Comparison of ENCODE assay signal across 32 mouse cellular contexts in the genomic region with DNA sequence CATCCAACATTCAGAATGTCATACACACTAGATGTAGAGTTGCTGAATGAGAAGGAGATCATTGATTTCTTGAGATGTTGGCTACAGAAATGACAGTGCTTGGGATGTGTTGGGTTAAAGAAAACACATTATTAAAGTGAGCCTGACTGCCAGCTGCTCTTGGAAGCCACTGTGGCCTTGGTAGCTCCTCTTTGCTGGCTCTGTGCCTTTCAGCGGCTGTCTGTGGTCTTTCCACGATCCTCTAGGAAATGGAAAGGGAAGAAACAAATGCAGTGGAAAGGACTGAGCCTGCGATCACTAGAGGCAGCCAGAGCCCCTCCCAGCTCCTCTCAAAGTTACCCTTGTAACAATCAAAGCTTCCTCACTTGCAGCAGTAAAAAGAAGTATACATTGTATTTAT. TPM values are rescaled to one million over a fixed set of nuclear protein-coding genes. Genes with fewer than 3 reads are reported as not detected.
A peak's percentile ranks its signal among the peaks of the same experiment; 100 is the strongest.
DNase-seq lines count a peak whose midpoint lies in the region; ATAC-seq and TF ChIP-seq lines count a peak whose summit lies in the region.
"Had no signal": no experiment of that assay in that cellular context is flagged by ENCODE, and none has a peak within 500 bp of the region (broad histone marks: within the 10 kb centered on the region; RNA-seq: fewer than 3 reads in every experiment).

No protein-coding gene starts in this region.

- peak overlapping the region; percentile 31; the same call in 1 of the 2 replicates for H3K27ac ChIP-seq in forebrain, embryonic 11.5 days (ENCODE audit: low read depth, low read length)
- H3K27ac ChIP-seq in forebrain, postnatal 0 days (ENCODE audit: low read depth, low read length) = no peak overlapping the region
- peak overlapping the region; percentile 94 for H3K27ac ChIP-seq in midbrain, embryonic 10.5 days (replicated peaks)
- no peak overlapping the region for H3K27ac ChIP-seq in midbrain, embryonic 16.5 days (ENCODE audit: low read length)
- 0 out of 2 replicates have a peak overlapping the region, but pooled peaks have one; percentile 24 for H3K27ac ChIP-seq in forebrain, embryonic 14.5 days (ENCODE audit: low read depth, low read length)
- H3K27ac ChIP-seq: gastrocnemius, adult 2 months; hindbrain, embryonic 14.5 days; kidney, embryonic 15.5 days; layer of hippocampus, adult 2 months; liver, embryonic 12.5 days had no signal

- H3K9me3 ChIP-seq in forebrain, embryonic 11.5 days (ENCODE audit: control insufficient read depth, low read length) = no peaks in the 10 kb centered on the region
- no peaks in the 10 kb centered on the region for H3K9me3 ChIP-seq in forebrain, postnatal 0 days (ENCODE audit: low read length)
- no peaks in the 10 kb centered on the region for H3K9me3 ChIP-seq in midbrain, embryonic 10.5 days (replicated peaks)
- no peaks in the 10 kb centered on the region for H3K9me3 ChIP-seq in midbrain, embryonic 16.5 days (replicated peaks; ENCODE audit: control insufficient read depth, low read length, poor library complexity, severe bottlenecking)
- H3K9me3 ChIP-seq in forebrain, embryonic 14.5 days (replicated peaks; ENCODE audit: control insufficient read depth, low read length) = no peaks in the 10 kb centered on the region
- H3K9me3 ChIP-seq: G1E; kidney, embryonic 15.5 days; liver, embryonic 12.5 days had no signal

- DNase-seq in adrenal gland, adult 2 months = peak; percentile 44
- no peak for DNase-seq in adrenal gland, adult 18-20 months (ENCODE audit: low spot score in 2 of 2)
- no peak for DNase-seq in forebrain, embryonic 11.5 days (ENCODE audit: low spot score)
- DNase-seq in forebrain, postnatal 0 days = no peak
- no peak for DNase-seq in midbrain, embryonic 10.5 days (ENCODE audit: low spot score)
- DNase-seq in forebrain, embryonic 14.5 days (ENCODE audit: low spot score) = peak; percentile 43
- DNase-seq: cerebellum, adult 8-10 months; cerebellum, postnatal 36 days; gastrocnemius, adult 2 months; gastrocnemius, postnatal 36 days; heart, adult 18-20 months; heart, postnatal 36 days; kidney, adult 18-20 months; kidney, postnatal 36 days; liver, postnatal 0 days; lung, postnatal 4 days; right cerebral cortex, postnatal 14 days; thymus, postnatal 4 days had no signal

- peaks cover 20% of the 10 kb centered on the region for H3K4me1 ChIP-seq in forebrain, embryonic 11.5 days (replicated peaks; ENCODE audit: control insufficient read depth, insufficient read depth, low read length)
- peaks cover 6% of the 10 kb centered on the region for H3K4me1 ChIP-seq in forebrain, postnatal 0 days (ENCODE audit: insufficient read depth)
- H3K4me1 ChIP-seq in midbrain, embryonic 10.5 days = peaks cover 63% of the 10 kb centered on the region
- H3K4me1 ChIP-seq in midbrain, embryonic 16.5 days (ENCODE audit: control insufficient read depth, insufficient read depth, low read length) = peaks cover 17% of the 10 kb centered on the region
- H3K4me1 ChIP-seq in forebrain, embryonic 14.5 days (ENCODE audit: control insufficient read depth, insufficient read depth, low read length) = peaks cover 38% of the 10 kb centered on the region
- H3K4me1 ChIP-seq: liver, embryonic 12.5 days; megakaryocyte, embryonic 14.5 days had no signal

- TF ChIP-seq CTCF in forebrain, postnatal 0 days (IDR thresholded peaks at IDR 0.05; ENCODE audit: low read depth) = no peak

- H3K4me3 ChIP-seq in forebrain, embryonic 11.5 days (ENCODE audit: low read depth, low read length) = no peak overlapping the region
- no peak overlapping the region for H3K4me3 ChIP-seq in forebrain, postnatal 0 days (ENCODE audit: low read depth, low read length)
- H3K4me3 ChIP-seq in midbrain, embryonic 10.5 days = no peak overlapping the region
- no peak overlapping the region for H3K4me3 ChIP-seq in midbrain, embryonic 16.5 days (ENCODE audit: low read depth, low read length)
- H3K4me3 ChIP-seq in forebrain, embryonic 14.5 days (ENCODE audit: low read depth, low read length) = no peak overlapping the region
- H3K4me3 ChIP-seq: gastrocnemius, adult 2 months; kidney, embryonic 15.5 days; layer of hippocampus, adult 2 months; liver, embryonic 12.5 days; megakaryocyte, embryonic 14.5 days had no signal

- peaks cover 5% of the 10 kb centered on the region; the same call in 1 of the 2 replicates for H3K27me3 ChIP-seq in forebrain, embryonic 11.5 days (ENCODE audit: control insufficient read depth, insufficient read depth, low read length)
- peaks cover 16% of the 10 kb centered on the region; the same call in 1 of the 2 replicates for H3K27me3 ChIP-seq in forebrain, postnatal 0 days (ENCODE audit: insufficient read depth, low read length)
- H3K27me3 ChIP-seq in midbrain, embryonic 10.5 days (ENCODE audit: low read depth, poor library complexity, severe bottlenecking) = peaks cover 56% of the 10 kb centered on the region
- peaks cover 17% of the 10 kb centered on the region for H3K27me3 ChIP-seq in midbrain, embryonic 16.5 days (ENCODE audit: control insufficient read depth, insufficient read depth, low read depth, low read length)
- H3K27me3 ChIP-seq in forebrain, embryonic 14.5 days (replicated peaks; ENCODE audit: control insufficient read depth, insufficient read depth, low read length) = 0 out of 2 replicates have a peak, but pooled peaks cover 2% of the 10 kb centered on the region

- no peak overlapping the region for H3K4me2 ChIP-seq in forebrain, embryonic 11.5 days (ENCODE audit: low read depth, low read length, severe bottlenecking)
- no peak overlapping the region for H3K4me2 ChIP-seq in forebrain, postnatal 0 days (ENCODE audit: low read depth)
- H3K4me2 ChIP-seq in midbrain, embryonic 16.5 days (ENCODE audit: low read length) = no peak overlapping the region
- H3K4me2 ChIP-seq in forebrain, embryonic 14.5 days (ENCODE audit: low read length) = no peak overlapping the region
- H3K4me2 ChIP-seq: heart, embryonic 11.5 days; hindbrain, embryonic 14.5 days; kidney, embryonic 15.5 days; liver, embryonic 12.5 days had no signal

- WGBS in forebrain, embryonic 11.5 days = 70% methylated on average over 3 of the region's 3 CpGs
- WGBS in forebrain, postnatal 0 days = 28% methylated on average over 3 of the region's 3 CpGs
- 71% methylated on average over 3 of the region's 3 CpGs for WGBS in midbrain, embryonic 10.5 days
- WGBS in midbrain, embryonic 16.5 days = 57% methylated on average over 3 of the region's 3 CpGs
- WGBS in forebrain, embryonic 14.5 days = 19% methylated on average over 3 of the region's 3 CpGs

- no peak overlapping the region for H3K9ac ChIP-seq in forebrain, embryonic 11.5 days (ENCODE audit: low read length)
- H3K9ac ChIP-seq in forebrain, postnatal 0 days = no peak overlapping the region
- no peak overlapping the region for H3K9ac ChIP-seq in midbrain, embryonic 16.5 days (ENCODE audit: low read depth, low read length)
- no peak overlapping the region for H3K9ac ChIP-seq in forebrain, embryonic 14.5 days (ENCODE audit: low read length)
- H3K9ac ChIP-seq: hindbrain, embryonic 14.5 days; kidney, embryonic 15.5 days; liver, embryonic 12.5 days; liver, postnatal 0 days had no signal

- no peak for ATAC-seq in forebrain, embryonic 11.5 days (replicated peaks; ENCODE audit: low FRiP score)
- no peak for ATAC-seq in forebrain, postnatal 0 days
- no peak for ATAC-seq in midbrain, embryonic 16.5 days
- ATAC-seq in forebrain, embryonic 14.5 days = no peak
- ATAC-seq: liver, embryonic 12.5 days; liver, postnatal 0 days had no signal

- H3K36me3 ChIP-seq in forebrain, embryonic 11.5 days (ENCODE audit: control insufficient read depth, insufficient read depth, low read length) = no peaks in the 10 kb centered on the region
- H3K36me3 ChIP-seq in forebrain, postnatal 0 days (ENCODE audit: insufficient read depth) = no peaks in the 10 kb centered on the region
- H3K36me3 ChIP-seq in midbrain, embryonic 10.5 days = no peaks in the 10 kb centered on the region
- H3K36me3 ChIP-seq in midbrain, embryonic 16.5 days (ENCODE audit: control insufficient read depth, insufficient read depth, low read length) = no peaks in the 10 kb centered on the region
- no peaks in the 10 kb centered on the region for H3K36me3 ChIP-seq in forebrain, embryonic 14.5 days (ENCODE audit: control insufficient read depth, insufficient read depth, low read length)
- H3K36me3 ChIP-seq: G1E; kidney, embryonic 15.5 days; liver, embryonic 12.5 days had no signal

RNA-seq across cellular contexts. Expression of a gene that starts 39.7 kb away (rescaled TPM):
- not detected for total RNA-seq in adrenal gland, adult 2 months (2021)
- polyA plus RNA-seq in adrenal gland, adult 2 months (2012; rRNA removed) = 0.04 TPM in 1 of 2 replicates, not detected in the other
- not detected for total RNA-seq in adrenal gland, adult 18-20 months (2021)
- polyA plus RNA-seq in forebrain, embryonic 11.5 days (2014; fragmentation: Nextera tagmentation; extraction: Ambion mirVana) = 11.3 and 12.4 TPM in 2 replicates
- total RNA-seq in forebrain, postnatal 0 days (2014; rRNA removed) = 22.5 and 36.5 TPM in 2 replicates
- 2.6 and 4.3 TPM in 2 replicates for polyA plus RNA-seq in forebrain, postnatal 0 days (2015; fragmentation: Nextera tagmentation; extraction: Ambion mirVana)
- 3.2 and 3.4 TPM in 2 replicates for polyA plus RNA-seq in midbrain, embryonic 10.5 days (2016; fragmentation: Nextera tagmentation; extraction: Ambion mirVana)
- 1.6 and 2.2 TPM in 2 replicates for polyA plus RNA-seq in midbrain, embryonic 16.5 days (2015; fragmentation: Nextera tagmentation; extraction: Ambion mirVana)
- polyA plus RNA-seq in forebrain, embryonic 14.5 days (2014; fragmentation: Nextera tagmentation; extraction: Ambion mirVana) = 5.7 and 6.1 TPM in 2 replicates
- total RNA-seq: gastrocnemius, adult 2 months; gastrocnemius, postnatal 36 days; heart, adult 18-20 months; heart, postnatal 36 days had no signal
- polyA plus RNA-seq: G1E; heart, embryonic 11.5 days; heart, embryonic 16.5 days; intestine, embryonic 14.5 days; kidney, embryonic 15.5 days; liver, embryonic 12.5 days; liver, postnatal 0 days; lung, embryonic 16.5 days; small intestine, adult 2 months; stomach, embryonic 14.5 days; thymus, postnatal 0 days had no signal

Comparison
In these comparisons a context has a peak if more than half of its experiments do, and no peak if none do; other contexts are left out.
1. DNase-seq: peak in adrenal gland, adult 2 months (single experiment) and forebrain, embryonic 14.5 days (single experiment); none in adrenal gland, adult 18-20 months (0 of 2), forebrain, embryonic 11.5 days (single experiment), forebrain, postnatal 0 days (single experiment) and midbrain, embryonic 10.5 days (single experiment).
2. H3K27ac ChIP-seq: peak in forebrain, embryonic 11.5 days (single experiment), midbrain, embryonic 10.5 days (single experiment) and forebrain, embryonic 14.5 days (single experiment); none in forebrain, postnatal 0 days (single experiment) and midbrain, embryonic 16.5 days (single experiment).